In the genomic region with DNA sequence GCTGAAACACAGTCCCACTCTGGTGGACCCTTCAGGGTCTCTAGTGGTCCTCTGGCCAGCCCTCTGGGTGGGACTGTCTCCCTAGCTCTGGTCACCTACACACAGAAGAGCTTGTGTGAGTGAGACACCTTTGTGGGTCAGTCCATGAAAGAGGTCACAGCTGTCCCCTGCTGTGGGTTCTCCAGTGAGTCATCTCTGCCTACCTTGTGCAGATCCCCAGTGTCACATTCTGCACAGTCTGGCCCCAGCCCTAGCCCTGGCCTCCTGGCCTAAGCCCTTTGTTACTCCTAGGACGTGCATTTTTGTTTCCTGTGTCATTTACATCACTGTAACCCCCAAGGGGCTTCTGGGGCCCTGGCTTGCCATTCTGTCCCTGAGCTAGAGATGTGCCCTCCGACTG, we compare ENCODE assay signal across 20 mouse cellular contexts. TPM values are rescaled to one million over a fixed set of nuclear protein-coding genes. Genes with fewer than 3 reads are reported as not detected.
DNase-seq lines count a peak whose midpoint lies in the region; ATAC-seq and TF ChIP-seq lines count a peak whose summit lies in the region.
"Had no signal": no experiment of that assay in that cellular context is flagged by ENCODE, and none has a peak within 500 bp of the region (broad histone marks: within the 10 kb centered on the region; RNA-seq: fewer than 3 reads in every experiment).

No protein-coding gene starts in this region.

- peak overlapping the region; percentile 23; the same call in 1 of the 2 replicates for H3K9ac ChIP-seq in embryonic facial prominence, embryonic 14.5 days (ENCODE audit: low read depth, low read length)
- H3K9ac ChIP-seq in limb, embryonic 15.5 days: no peak overlapping the region
- H3K9ac ChIP-seq: forebrain, embryonic 12.5 days; hindbrain, embryonic 15.5 days; intestine, embryonic 15.5 days; liver, embryonic 13.5 days; lung, embryonic 15.5 days had no signal

- peak overlapping the region; percentile 65; the same call in 1 of the 2 replicates for H3K4me3 ChIP-seq in gastrocnemius, adult 2 months
- H3K4me3 ChIP-seq in C2C12 (ENCODE audit: insufficient read depth, poor library complexity, severe bottlenecking): no peak overlapping the region
- H3K4me3 ChIP-seq in embryonic facial prominence, embryonic 14.5 days (ENCODE audit: low read depth, low read length): no peak overlapping the region
- H3K4me3 ChIP-seq in limb, embryonic 15.5 days: no peak overlapping the region
- no peak overlapping the region for H3K4me3 ChIP-seq in heart, embryonic 10.5 days
- H3K4me3 ChIP-seq: forebrain, embryonic 12.5 days; hindbrain, embryonic 15.5 days; intestine, embryonic 15.5 days; liver, embryonic 13.5 days; lung, embryonic 15.5 days had no signal

- no peak overlapping the region for H3ac ChIP-seq in C2C12 (ENCODE audit: control insufficient read depth, insufficient read length, low read depth)

- no peak for TF ChIP-seq CTCF in gastrocnemius, adult 2 months (IDR thresholded peaks at IDR 0.05)
- no peak for TF ChIP-seq CTCF in C2C12 (IDR thresholded peaks at IDR 0.05; ENCODE audit: control insufficient read depth, insufficient read depth, insufficient read length)

- H3K27me3 ChIP-seq in C2C12 (ENCODE audit: control insufficient read depth, insufficient read depth, insufficient read length): no peaks in the 10 kb centered on the region
- H3K27me3 ChIP-seq in embryonic facial prominence, embryonic 14.5 days (replicated peaks; ENCODE audit: control insufficient read depth, insufficient read depth, low read length): no peaks in the 10 kb centered on the region
- H3K27me3 ChIP-seq in limb, embryonic 15.5 days: no peaks in the 10 kb centered on the region
- no peaks in the 10 kb centered on the region for H3K27me3 ChIP-seq in heart, embryonic 10.5 days (ENCODE audit: insufficient read depth, poor library complexity, severe bottlenecking)
- H3K27me3 ChIP-seq: forebrain, embryonic 12.5 days; hindbrain, embryonic 15.5 days; intestine, embryonic 15.5 days; liver, embryonic 13.5 days; lung, embryonic 15.5 days had no signal

- peak overlapping the region; percentile 84; the same call in 1 of the 2 replicates for H3K27ac ChIP-seq in gastrocnemius, adult 2 months
- H3K27ac ChIP-seq in embryonic facial prominence, embryonic 14.5 days (replicated peaks; ENCODE audit: low read depth, low read length): no peak overlapping the region
- peak overlapping the region; percentile 34; the same call in 1 of the 2 replicates for H3K27ac ChIP-seq in limb, embryonic 15.5 days
- no peak overlapping the region for H3K27ac ChIP-seq in heart, embryonic 10.5 days
- H3K27ac ChIP-seq: forebrain, embryonic 12.5 days; hindbrain, embryonic 15.5 days; intestine, embryonic 15.5 days; liver, embryonic 13.5 days; lung, embryonic 15.5 days had no signal

- peaks cover 23% of the 10 kb centered on the region for H3K79me2 ChIP-seq in C2C12 (ENCODE audit: control insufficient read depth, insufficient read depth)

- intact Hi-C loops in gastrocnemius, adult 2 months (cut with DNase I): no loop called here

- no peak overlapping the region for H3K4me2 ChIP-seq in embryonic facial prominence, embryonic 14.5 days (ENCODE audit: low read depth, low read length)
- H3K4me2 ChIP-seq in limb, embryonic 15.5 days: 0 out of 2 replicates have a peak overlapping the region, but pooled peaks have one; percentile 12
- H3K4me2 ChIP-seq: forebrain, embryonic 12.5 days; hindbrain, embryonic 15.5 days; intestine, embryonic 15.5 days; liver, embryonic 13.5 days; lung, embryonic 15.5 days had no signal

- ATAC-seq in embryonic facial prominence, embryonic 14.5 days (ENCODE audit: low read depth): no peak
- ATAC-seq in limb, embryonic 15.5 days (ENCODE audit: insufficient number of reproducible peaks, low FRiP score, low TSS enrichment, low read depth): no peak
- ATAC-seq: intestine, embryonic 15.5 days had no signal

- DNase-seq in gastrocnemius, adult 2 months: no peak
- DNase-seq in gastrocnemius, postnatal 4 days (ENCODE audit: low spot score in 2 of 2): no peak
- no peak for DNase-seq in embryonic facial prominence, embryonic 14.5 days (ENCODE audit: low spot score)
- DNase-seq in cerebellum, adult 18-20 months: no peak
- no peak for DNase-seq in heart, embryonic 10.5 days (ENCODE audit: low spot score)
- DNase-seq: adrenal gland, adult 8-10 months; cerebellum, postnatal 10 days; gastrocnemius, postnatal 25 days; heart, postnatal 10 days; kidney, adult 9 months; kidney, postnatal 4 days; liver, embryonic 13.5 days; lung, postnatal 4 days; thymus, postnatal 14 days had no signal

- no peaks in the 10 kb centered on the region for H3K9me3 ChIP-seq in embryonic facial prominence, embryonic 14.5 days (ENCODE audit: control insufficient read depth, low read length)
- no peaks in the 10 kb centered on the region for H3K9me3 ChIP-seq in limb, embryonic 15.5 days
- no peaks in the 10 kb centered on the region for H3K9me3 ChIP-seq in heart, embryonic 10.5 days
- H3K9me3 ChIP-seq: forebrain, embryonic 12.5 days; hindbrain, embryonic 15.5 days; intestine, embryonic 15.5 days; liver, embryonic 13.5 days; lung, embryonic 15.5 days had no signal

- peaks cover 28% of the 10 kb centered on the region for H3K4me1 ChIP-seq in embryonic facial prominence, embryonic 14.5 days (ENCODE audit: control insufficient read depth, insufficient read depth, low read length)
- peaks cover 51% of the 10 kb centered on the region for H3K4me1 ChIP-seq in limb, embryonic 15.5 days
- H3K4me1 ChIP-seq in heart, embryonic 10.5 days: peaks cover 18% of the 10 kb centered on the region
- H3K4me1 ChIP-seq: forebrain, embryonic 12.5 days; hindbrain, embryonic 15.5 days; intestine, embryonic 15.5 days; liver, embryonic 13.5 days; lung, embryonic 15.5 days had no signal

- H3K79me3 ChIP-seq in C2C12 (ENCODE audit: low read depth): no peaks in the 10 kb centered on the region

- H3K36me3 ChIP-seq in C2C12 (ENCODE audit: control insufficient read depth, insufficient read depth): peaks cover 19% of the 10 kb centered on the region
- H3K36me3 ChIP-seq in embryonic facial prominence, embryonic 14.5 days (ENCODE audit: control insufficient read depth, insufficient read depth, low read length): peaks cover 46% of the 10 kb centered on the region
- H3K36me3 ChIP-seq in limb, embryonic 15.5 days: peaks cover 45% of the 10 kb centered on the region
- H3K36me3 ChIP-seq in heart, embryonic 10.5 days: peaks cover 87% of the 10 kb centered on the region

- 56% methylated on average over 2 of the region's 2 CpGs for WGBS in embryonic facial prominence, embryonic 14.5 days
- WGBS in limb, embryonic 15.5 days: 63% methylated on average over 2 of the region's 2 CpGs
- 61% methylated on average over 2 of the region's 2 CpGs for WGBS in heart, embryonic 10.5 days

TF ChIP-seq in C2C12, 6 proteins besides CTCF, POLR2A, EP300 and RAD21:
- TF ChIP-seq MYOD1 (IDR thresholded peaks at IDR 0.05; ENCODE audit: control insufficient read depth, insufficient read length, low read depth) (peak; percentile 8), USF1 (IDR thresholded peaks at IDR 0.05; ENCODE audit: low read depth) (no peak)

RNA-seq across cellular contexts. Expression of gene Tmed1, which starts 16.1 kb away (rescaled TPM):
- total RNA-seq in gastrocnemius, adult 2 months (2021): 10 to 100 TPM; 28.9 to 35.8 TPM
- 10 to 100 TPM; 38.3 to 40.6 TPM for total RNA-seq in gastrocnemius, postnatal 4 days (2021)
- 100 TPM for polyA plus RNA-seq in C2C12 (2012; fragmentation: generic; extraction: Trizol)
- 103 and 115 TPM in 2 replicates for polyA plus RNA-seq in embryonic facial prominence, embryonic 14.5 days (2014; fragmentation: Nextera tagmentation; extraction: Ambion mirVana)
- polyA plus RNA-seq in limb, embryonic 15.5 days (2015; fragmentation: Nextera tagmentation; extraction: Ambion mirVana): 123 and 132 TPM in 2 replicates
- polyA plus RNA-seq in heart, embryonic 10.5 days (2016; fragmentation: Nextera tagmentation; extraction: Ambion mirVana): 119 and 134 TPM in 2 replicates

RNA-seq across cellular contexts. Expression of gene AB124611, which starts 32.1 kb away (rescaled TPM):
- total RNA-seq in gastrocnemius, adult 2 months (2021): 1 to 10 TPM in 1 of 2 experiments, under 1 TPM in 1; 0.74 to 1.3 TPM
- total RNA-seq in gastrocnemius, postnatal 4 days (2021): 1 to 10 TPM; 1.9 to 2.0 TPM
- 0.19 TPM for polyA plus RNA-seq in C2C12 (2012; fragmentation: generic; extraction: Trizol)
- 2.0 and 2.1 TPM in 2 replicates for polyA plus RNA-seq in embryonic facial prominence, embryonic 14.5 days (2014; fragmentation: Nextera tagmentation; extraction: Ambion mirVana)
- polyA plus RNA-seq in limb, embryonic 15.5 days (2015; fragmentation: Nextera tagmentation; extraction: Ambion mirVana): 3.5 and 3.6 TPM in 2 replicates
- 1.3 and 2.5 TPM in 2 replicates for polyA plus RNA-seq in heart, embryonic 10.5 days (2016; fragmentation: Nextera tagmentation; extraction: Ambion mirVana)

RNA-seq across cellular contexts. Expression of gene Carm1, which starts 52.8 kb away (rescaled TPM):
- 10 to 100 TPM; 54.6 to 57.2 TPM for total RNA-seq in gastrocnemius, adult 2 months (2021)
- total RNA-seq in gastrocnemius, postnatal 4 days (2021): 10 to 100 TPM; 81.9 to 91.2 TPM
- polyA plus RNA-seq in C2C12 (2012; fragmentation: generic; extraction: Trizol): 69.9 TPM
- polyA plus RNA-seq in embryonic facial prominence, embryonic 14.5 days (2014; fragmentation: Nextera tagmentation; extraction: Ambion mirVana): 55.7 and 57.1 TPM in 2 replicates
- 47.3 and 53.2 TPM in 2 replicates for polyA plus RNA-seq in limb, embryonic 15.5 days (2015; fragmentation: Nextera tagmentation; extraction: Ambion mirVana)
- polyA plus RNA-seq in heart, embryonic 10.5 days (2016; fragmentation: Nextera tagmentation; extraction: Ambion mirVana): 49.0 and 59.6 TPM in 2 replicates

Comparison
In these comparisons a context has a peak if more than half of its experiments do, and no peak if none do; other contexts are left out.
1. H3K27ac ChIP-seq: peak in gastrocnemius, adult 2 months (single experiment) and limb, embryonic 15.5 days (single experiment); none in embryonic facial prominence, embryonic 14.5 days (single experiment) and heart, embryonic 10.5 days (single experiment).